Mouse (Mus musculus) liver, adult 2 months (tissue): ENCODE measurements around the gene Plekhm1.

Experiments
- CTCF ChIP-seq: fragments of 200-500 bp; IDR thresholded peaks from 2 replicates; pipeline ENCODE4 v1.5.1; 2011; ENCODE audit warnings: low read depth, low read length, control low read depth
- POLR2A ChIP-seq: fragments of 200-500 bp; IDR thresholded peaks from 2 replicates; pipeline ENCODE4 v1.6.1; 2011; ENCODE audit warnings: low read length, control low read depth; ENCODE audit not compliant: insufficient read depth; ENCODE audit errors: extremely low read depth

DNA sequence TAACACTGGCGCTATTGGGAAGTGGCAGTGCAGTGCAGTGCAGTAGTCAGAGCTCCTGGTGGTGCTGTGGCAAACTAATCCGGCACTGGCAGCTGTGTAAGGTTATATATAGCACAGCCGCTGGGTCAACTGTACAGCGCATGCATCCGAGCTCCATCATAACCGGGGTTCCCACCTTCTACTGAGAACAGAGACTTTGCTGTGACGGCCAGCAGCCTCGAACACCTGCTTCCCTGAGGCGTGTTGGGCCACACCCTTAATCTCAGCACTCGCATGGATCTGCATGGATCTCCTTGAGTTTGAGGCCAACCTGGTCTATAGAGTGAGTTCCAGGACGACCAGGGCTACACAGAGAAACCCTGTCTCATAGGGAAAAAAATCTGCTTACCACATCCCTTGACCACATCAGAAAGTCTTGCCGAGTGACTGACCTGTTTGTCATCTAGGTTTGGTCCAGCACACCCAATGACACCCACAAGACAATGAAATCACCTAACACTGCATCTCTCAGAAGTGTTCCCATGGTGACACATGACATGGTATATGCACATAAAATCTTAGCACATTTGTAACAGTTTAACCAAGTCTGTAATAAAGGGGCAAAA lies 61.7 kb downstream of the Plekhm1 start:
- TF ChIP-seq POLR2A (no peak), CTCF (no peak)
